Mouse (Mus musculus) liver, embryonic 16.5 days (tissue): Measurements from ENCODE around the gene Rhd. TPM values are rescaled to one million over a fixed set of nuclear protein-coding genes. Genes with fewer than 3 reads are reported as not detected.
"Not testable (repeated sequence)": the region's sequence is repeated elsewhere in the genome, so short reads cannot be mapped to it uniquely, and the experiment has no call there.

Experiments
- ATAC-seq: fragments of 200-750 bp; cut with Nextera tagmentation; 2 replicates; pipeline ENCODE4 v1.8.0; 2017; ENCODE audit warnings: low read depth, mild to moderate bottlenecking, moderate number of reproducible peaks, moderate library complexity
- H3K27ac ChIP-seq: fragments of 300-500 bp; sonication (generic); 2 replicates; pipeline ENCODE4 v1.5.1; 2014; ENCODE audit warnings: mild to moderate bottlenecking, low read length
- H3K27me3 ChIP-seq: fragments of 300-500 bp; sonication (generic); 2 replicates; pipeline ENCODE4 v1.6.1; 2014; ENCODE audit warnings: low read depth, low read length, mixed read lengths; ENCODE audit not compliant: control insufficient read depth, insufficient read depth
- H3K36me3 ChIP-seq: fragments of 300-500 bp; sonication (generic); 2 replicates; pipeline ENCODE4 v1.6.1; 2014; ENCODE audit warnings: mild to moderate bottlenecking; ENCODE audit not compliant: control insufficient read depth, insufficient read depth
- H3K4me1 ChIP-seq: fragments of 300-500 bp; sonication (generic); 2 replicates; pipeline ENCODE4 v1.6.1; 2014; ENCODE audit warnings: low read depth, low read length, mixed read lengths; ENCODE audit not compliant: control insufficient read depth
- H3K4me2 ChIP-seq: fragments of 300-500 bp; sonication (generic); 2 replicates; pipeline ENCODE4 v1.6.1; 2014; ENCODE audit warnings: low read depth, low read length, mixed read lengths
- H3K4me3 ChIP-seq: fragments of 300-500 bp; sonication (generic); 2 replicates; pipeline ENCODE4 v1.5.1; 2014; ENCODE audit warnings: low read depth, mild to moderate bottlenecking, low read length
- H3K9ac ChIP-seq: fragments of 300-500 bp; sonication (generic); 2 replicates; pipeline ENCODE4 v1.6.1; 2014; ENCODE audit warnings: low read depth, low read length
- H3K9me3 ChIP-seq: fragments of 300-500 bp; sonication (generic); replicated peaks from 2 replicates; pipeline ENCODE4 v1.6.1; 2016; ENCODE audit warnings: low read length; ENCODE audit not compliant: control insufficient read depth
- WGBS: fragments of 180-500 bp; shearing (Covaris S2); extraction: QIAGEN DNeasy Blood & Tissue Kit; methylation state at CpG from one replicate; pipeline ENCODE4 v1.1.7; 2014; ENCODE audit not compliant: insufficient replicate concordance; 5-methylcytosine and 5-hydroxymethylcytosine counted together
- polyA plus RNA-seq: library from polyadenylated mRNA; unstranded; fragments of >200 nt; fragmentation: Nextera tagmentation; extraction: Ambion mirVana; gene quantifications from 2 replicates; pipeline ENCODE4 v1.2.1, GENCODE M21; 2015

Gene Rhd
- polyA plus RNA-seq, 1 experiment from 2014 or later: 522 TPM

- Histone ChIP-seq H3K4me2 (no peak overlapping the region), H3K27me3 (no peaks in the 10 kb centered on the region), H3K27ac (no peak overlapping the region), H3K36me3 (peaks cover 64% of the 10 kb centered on the region), H3K4me1 (no peaks in the 10 kb centered on the region; the same call in 1 of the 2 replicates), H3K9me3 (no peaks in the 10 kb centered on the region), H3K9ac (no peak overlapping the region), H3K4me3 (no peak overlapping the region)
- WGBS: 85% methylated on average over 7 of the region's 7 CpGs
- ATAC-seq: no peak
These were observed 38.7 kb downstream of the Rhd start for GRCm38 (mm10) chr4:134903046-134903445.

DNA sequence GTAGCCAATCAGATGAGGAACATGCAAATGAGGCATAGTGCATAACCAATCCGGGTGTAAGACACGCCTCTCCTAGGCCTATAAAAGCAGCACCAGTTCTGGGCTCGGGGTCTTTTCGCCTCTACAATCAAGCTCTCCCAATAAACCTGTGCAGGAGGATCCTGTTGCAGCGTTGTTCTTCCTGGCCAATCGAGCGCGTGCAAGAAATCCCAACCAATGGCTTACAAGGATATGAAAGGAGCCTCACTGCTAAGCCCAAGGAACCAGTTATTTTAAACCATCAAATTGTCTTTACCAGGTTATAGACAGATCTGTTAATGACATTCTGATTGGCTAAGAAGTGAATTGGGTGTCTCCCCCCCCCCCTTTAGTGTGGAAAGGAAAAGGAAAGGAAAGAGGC, 47.1 kb downstream of the Rhd start:
- 95% methylated on average over 6 of the region's 8 CpGs for WGBS
- Histone ChIP-seq H3K36me3 (peaks cover 36% of the 10 kb centered on the region), H3K4me1 (peaks cover 17% of the 10 kb centered on the region)
- not testable (repeated sequence) for ATAC-seq, H3K9ac ChIP-seq, H3K4me2 ChIP-seq, H3K27me3 ChIP-seq, H3K9me3 ChIP-seq, H3K4me3 ChIP-seq, H3K27ac ChIP-seq

DNA sequence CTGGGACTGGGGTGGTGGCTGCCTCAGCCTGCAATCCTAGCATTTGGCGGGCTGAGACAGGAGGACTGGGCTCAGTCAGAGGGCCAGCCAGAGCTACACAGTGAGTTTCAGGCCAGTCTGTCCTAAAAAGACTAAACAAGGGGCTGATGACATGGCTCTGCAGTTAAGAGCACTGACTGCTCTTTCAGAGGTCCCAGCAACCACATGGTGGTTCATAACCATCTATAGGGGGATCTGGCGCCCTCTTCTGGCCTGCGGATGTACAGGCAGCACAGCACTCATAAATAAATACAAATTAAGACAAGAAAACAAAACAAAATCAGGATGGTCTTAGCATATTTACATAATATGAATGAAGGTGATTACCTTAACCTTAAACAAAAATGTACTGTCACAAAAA, 49.1 kb downstream of the Rhd start:
- H3K4me3 ChIP-seq: peak overlapping the region; percentile 91
- no peaks in the 10 kb centered on the region for H3K9me3 ChIP-seq
- H3K27me3 ChIP-seq: no peaks in the 10 kb centered on the region
- peak overlapping the region; percentile 69 for H3K4me2 ChIP-seq
- no peak for ATAC-seq
- H3K36me3 ChIP-seq: peaks cover 18% of the 10 kb centered on the region
- peak overlapping the region; percentile 96 for H3K9ac ChIP-seq
- 25% methylated on average over 3 of the region's 3 CpGs for WGBS
- no peak overlapping the region for H3K27ac ChIP-seq
- H3K4me1 ChIP-seq: peaks cover 37% of the 10 kb centered on the region

DNA sequence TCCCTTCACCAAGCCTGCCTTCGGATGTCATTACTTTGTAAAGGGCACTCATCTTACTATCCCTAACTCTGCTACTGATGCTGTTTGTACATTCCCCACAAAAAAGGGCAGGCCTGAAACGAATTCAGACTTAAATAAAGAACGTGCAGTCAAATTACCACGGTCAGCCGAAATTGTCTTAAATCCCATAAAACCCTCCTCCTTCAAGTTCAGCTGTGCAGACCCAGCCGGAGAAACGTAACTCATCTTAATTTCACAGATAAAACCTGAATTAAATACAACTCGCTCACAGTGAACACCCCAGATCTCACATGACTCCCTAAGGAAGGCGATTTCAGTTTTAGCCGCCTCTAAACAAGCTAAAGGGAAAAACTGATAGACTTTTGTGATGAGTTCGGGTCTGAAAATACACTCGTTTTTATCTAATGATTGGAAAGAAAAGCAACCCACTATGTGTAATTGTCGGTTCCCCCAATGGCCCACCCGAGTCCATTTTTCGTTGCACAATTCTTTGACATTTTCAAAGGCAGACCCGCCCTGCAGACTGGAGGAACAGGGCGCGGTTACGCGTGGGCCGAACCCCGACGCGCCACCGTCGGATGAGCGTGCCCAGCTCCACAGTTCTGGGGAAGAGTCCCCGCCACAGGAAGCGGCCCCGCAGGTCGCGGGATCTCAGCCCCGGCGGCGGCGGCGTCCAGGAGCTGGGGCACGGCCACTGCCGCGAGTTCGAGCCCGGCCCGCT, 50.0 kb downstream of the Rhd start:
- H3K36me3 ChIP-seq: peaks cover 9% of the 10 kb centered on the region
- H3K27me3 ChIP-seq: no peaks in the 10 kb centered on the region
- peak; percentile 76 for ATAC-seq
- no peaks in the 10 kb centered on the region for H3K9me3 ChIP-seq
- H3K4me1 ChIP-seq: peaks cover 44% of the 10 kb centered on the region
- H3K27ac ChIP-seq: peak overlapping the region; percentile 100
- WGBS: under 1% methylated on average over 43 of the region's 43 CpGs
- H3K9ac ChIP-seq: peak overlapping the region; percentile 96
- peak overlapping the region; percentile 91 for H3K4me3 ChIP-seq
- peak overlapping the region; percentile 69 for H3K4me2 ChIP-seq

GRCm38 (mm10) chr4:134914864-134915209, 50.5 kb downstream of the Rhd start, which contains the start of gene Tmem50a:
Gene Tmem50a (minus strand): TSS chr4:134915024.
- Histone ChIP-seq H3K4me3 (peak within 1 kb of the TSS; percentile 91), H3K9ac (peak within 1 kb of the TSS; percentile 96), H3K4me1 (peaks cover 49% of the 10 kb centered on the region), H3K27me3 (no peaks in the 10 kb centered on the region), H3K9me3 (no peaks in the 10 kb centered on the region), H3K36me3 (peaks cover 5% of the 10 kb centered on the region), H3K4me2 (peak within 1 kb of the TSS; percentile 69), H3K27ac (peak within 1 kb of the TSS; percentile 100)
- peak; percentile 93 for ATAC-seq
- WGBS: 0% methylated on average over 25 of the region's 25 CpGs

DNA sequence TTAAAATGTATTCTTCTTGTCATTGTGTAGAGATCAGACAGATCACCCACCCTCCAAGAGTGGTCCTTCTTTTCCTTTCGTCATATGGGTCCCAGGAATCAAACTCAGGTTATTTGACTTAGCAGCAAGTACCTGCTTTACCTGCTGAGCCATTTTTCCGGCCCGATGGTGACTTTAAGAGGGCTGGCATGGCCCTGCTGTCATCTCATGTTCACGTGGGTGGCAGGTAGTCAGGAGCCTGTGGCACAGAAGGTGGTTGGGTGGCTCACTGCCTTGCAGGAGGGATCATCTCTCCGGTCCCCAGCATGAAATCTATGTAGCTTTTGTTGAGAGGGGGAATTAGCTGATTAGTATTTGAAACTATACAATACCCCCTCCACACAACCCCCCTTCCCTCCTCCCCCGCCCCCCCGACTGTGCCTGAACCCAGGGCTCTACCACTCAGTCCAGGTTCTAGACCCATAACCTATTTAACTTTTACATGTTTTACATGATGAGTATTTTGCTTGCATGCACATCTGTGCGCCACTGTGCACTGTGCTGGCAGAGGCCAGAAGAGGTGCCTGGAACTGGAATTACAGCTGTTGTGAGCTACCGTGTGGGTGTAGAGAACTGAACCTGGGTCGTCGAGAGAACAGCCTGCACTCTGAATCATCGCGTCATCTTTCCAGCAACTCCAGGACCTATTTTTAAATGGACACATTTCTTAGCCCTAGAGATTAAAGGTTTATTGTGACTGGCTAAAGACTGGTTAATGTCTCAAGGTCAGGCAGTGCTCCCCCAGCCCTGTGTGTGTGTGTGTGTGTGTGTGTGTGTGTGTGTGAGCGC, 51.1 kb downstream of the Rhd start:
- H3K27me3 ChIP-seq: no peaks in the 10 kb centered on the region
- H3K9ac ChIP-seq: peak overlapping the region; percentile 96
- peaks cover 54% of the 10 kb centered on the region for H3K4me1 ChIP-seq
- peak overlapping the region; percentile 91 for H3K4me3 ChIP-seq
- peak overlapping the region; percentile 100 for H3K27ac ChIP-seq
- H3K4me2 ChIP-seq: peak overlapping the region; percentile 69
- WGBS: 60% methylated on average over 14 of the region's 14 CpGs
- ATAC-seq: no peak
- peaks cover 5% of the 10 kb centered on the region for H3K36me3 ChIP-seq
- H3K9me3 ChIP-seq: no peaks in the 10 kb centered on the region

DNA sequence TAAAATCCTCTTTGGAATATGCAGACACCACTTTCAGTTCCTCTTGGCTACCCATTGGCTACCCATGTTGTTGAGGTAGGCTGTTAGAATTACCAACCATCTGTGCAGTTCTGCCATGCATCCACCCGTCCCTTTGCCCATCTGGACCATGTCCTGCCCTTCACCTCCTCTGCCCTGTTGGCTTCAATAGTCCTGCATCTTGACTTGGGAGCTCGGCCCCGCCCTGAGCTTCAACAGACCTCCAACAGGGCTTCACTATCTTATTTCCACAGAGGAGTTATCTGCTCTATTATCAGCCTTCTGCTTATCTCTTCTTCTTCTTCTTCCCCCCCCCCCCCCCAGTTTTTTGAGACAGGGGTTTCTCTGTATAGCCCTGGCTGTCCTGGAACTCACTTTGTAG, 52.9 kb downstream of the Rhd start:
- Histone ChIP-seq H3K4me2 (peak overlapping the region; percentile 15; the same call in 1 of the 2 replicates), H3K27me3 (no peaks in the 10 kb centered on the region), H3K9ac (no peak overlapping the region), H3K27ac (peak overlapping the region; percentile 25), H3K4me3 (no peak overlapping the region), H3K4me1 (peaks cover 55% of the 10 kb centered on the region), H3K9me3 (no peaks in the 10 kb centered on the region), H3K36me3 (no peaks in the 10 kb centered on the region; the same call in 1 of the 2 replicates)
- 15% methylated on average over 3 of the region's 3 CpGs for WGBS
- ATAC-seq: 0 out of 2 replicates have a peak, but pooled peaks have one; percentile 17

DNA sequence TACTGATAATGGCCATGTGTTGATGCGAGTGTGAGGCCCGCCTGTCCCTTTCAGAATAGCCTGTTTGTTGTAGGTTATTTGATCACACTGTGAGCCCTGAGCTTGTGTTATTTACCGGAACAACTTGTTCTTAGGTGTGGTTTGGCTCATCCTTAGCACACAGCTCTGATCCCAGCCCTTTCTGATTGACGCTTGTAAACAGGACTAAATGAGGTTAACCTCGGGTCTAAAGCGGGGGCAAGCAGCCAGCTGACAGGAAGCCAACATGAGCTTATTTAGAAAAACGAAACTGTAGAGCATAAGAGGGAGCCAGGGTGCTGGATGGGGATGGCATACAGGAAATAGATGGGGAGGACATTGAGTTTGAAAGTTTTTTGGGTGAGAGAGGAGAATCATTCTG, 54.0 kb downstream of the Rhd start:
- Histone ChIP-seq H3K9ac (no peak overlapping the region), H3K27ac (peak overlapping the region; percentile 25), H3K27me3 (no peaks in the 10 kb centered on the region), H3K4me3 (no peak overlapping the region), H3K4me1 (peaks cover 53% of the 10 kb centered on the region), H3K4me2 (no peak overlapping the region), H3K9me3 (no peaks in the 10 kb centered on the region), H3K36me3 (no peaks in the 10 kb centered on the region)
- no peak for ATAC-seq
- WGBS: 32% methylated on average over 7 of the region's 7 CpGs
